Mouse (Mus musculus): ENCODE data around the gene Fam71e1.
A peak's percentile ranks its signal among the peaks of the same experiment; 100 is the strongest.

Gene Fam71e1

GRCm38 (mm10) chr7:44497361-44498055 is 1.1 kb downstream of the Fam71e1 start:
- no peak for DNase-seq (ENCODE audit: low spot score in 2 of 2)

GRCm38 (mm10) chr7:44498922-44499321 is 2.5 kb downstream of the Fam71e1 start:
- no peak for DNase-seq (ENCODE audit: low spot score in 2 of 2)

- no peak for DNase-seq (ENCODE audit: low spot score in 2 of 2)
Observed at GRCm38 (mm10) chr7:44500046-44500445, 3.7 kb downstream of the Fam71e1 start.

GRCm38 (mm10) chr7:44501563-44502115 is 5.3 kb downstream of the Fam71e1 start:
- DNase-seq (ENCODE audit: low spot score in 2 of 2): peak in 1 of 2 experiments; percentile 74

- no peak for DNase-seq (ENCODE audit: low spot score in 2 of 2)
Observed at GRCm38 (mm10) chr7:44507491-44507890, 11.1 kb downstream of the Fam71e1 start.

- DNase-seq (ENCODE audit: low spot score in 2 of 2): no peak
Observed at GRCm38 (mm10) chr7:44519240-44519913, 23.0 kb downstream of the Fam71e1 start.

- no peak for DNase-seq (ENCODE audit: low spot score in 2 of 2)
Observed at GRCm38 (mm10) chr7:44520990-44521389, 24.6 kb downstream of the Fam71e1 start.

- peak in 1 of 2 experiments; percentile 43 for DNase-seq (ENCODE audit: low spot score in 2 of 2)
Observed at GRCm38 (mm10) chr7:44521710-44522109, 25.3 kb downstream of the Fam71e1 start.

- DNase-seq (ENCODE audit: low spot score in 2 of 2): no peak
Observed at GRCm38 (mm10) chr7:44523056-44523455, 26.7 kb downstream of the Fam71e1 start.

GRCm38 (mm10) chr7:44524502-44524901 is 28.1 kb downstream of the Fam71e1 start, which contains the start of gene Mybpc2:
TSS of gene Mybpc2 (minus strand) at chr7:44524656.
- DNase-seq (ENCODE audit: low spot score in 2 of 2): no peak

- DNase-seq (ENCODE audit: low spot score in 2 of 2): peak in 1 of 2 experiments; percentile 34
Observed at GRCm38 (mm10) chr7:44525126-44525832, 28.9 kb downstream of the Fam71e1 start.

- no peak for DNase-seq (ENCODE audit: low spot score in 2 of 2)
Observed at GRCm38 (mm10) chr7:44526414-44527154, 30.2 kb downstream of the Fam71e1 start.

GRCm38 (mm10) chr7:44527483-44528398 is 31.4 kb downstream of the Fam71e1 start:
- DNase-seq (ENCODE audit: low spot score in 2 of 2): peak; percentile 52 to 81

GRCm38 (mm10) chr7:44529518-44529917 is 33.1 kb downstream of the Fam71e1 start:
- no peak for DNase-seq (ENCODE audit: low spot score in 2 of 2)

- no peak for DNase-seq (ENCODE audit: low spot score in 2 of 2)
Observed at GRCm38 (mm10) chr7:44530507-44530906, 34.1 kb downstream of the Fam71e1 start.

- no peak for DNase-seq (ENCODE audit: low spot score in 2 of 2)
Observed at GRCm38 (mm10) chr7:44531207-44531606, 34.8 kb downstream of the Fam71e1 start.

- DNase-seq (ENCODE audit: low spot score in 2 of 2): no peak
Observed at GRCm38 (mm10) chr7:44531946-44532732, 35.8 kb downstream of the Fam71e1 start, which contains the start of gene Spib. TSS of gene Spib (minus strand) at chr7:44532071.

GRCm38 (mm10) chr7:44532918-44533745 is 36.8 kb downstream of the Fam71e1 start:
- DNase-seq (ENCODE audit: low spot score in 2 of 2): no peak

GRCm38 (mm10) chr7:44533746-44534045 is 37.3 kb downstream of the Fam71e1 start:
- DNase-seq (ENCODE audit: low spot score in 2 of 2): no peak
